Mouse (Mus musculus): ENCODE results near the gene Tgfb3.

DNA sequence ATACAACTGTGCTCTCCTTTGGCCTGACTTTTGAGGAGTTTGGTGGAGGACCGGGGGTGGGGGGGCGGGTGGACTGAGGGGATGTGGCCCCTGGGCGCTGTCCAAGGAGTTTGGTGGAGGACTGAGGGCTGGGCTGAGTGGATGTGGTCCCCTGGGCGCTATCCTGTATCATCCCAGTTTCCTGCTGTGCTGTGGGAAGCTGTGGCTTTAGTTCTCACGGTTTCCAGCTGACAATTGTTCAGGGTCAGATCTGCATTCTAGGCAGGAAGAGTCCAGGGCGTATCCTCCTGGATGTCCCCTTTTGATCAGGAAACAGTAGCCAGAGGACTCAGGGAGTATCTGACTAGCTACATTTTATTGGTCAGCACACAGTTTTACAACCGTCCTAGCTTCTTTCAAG is 9.2 kb upstream of the Tgfb3 start:
- no peak for TF ChIP-seq POLR2A (IDR thresholded peaks at IDR 0.05; ENCODE audit: low read depth, low read length)
- TF ChIP-seq CTCF (conservative IDR thresholded peaks at IDR 0.05; ENCODE audit: insufficient read depth, insufficient read length, low read depth, low read length) = no peak
